Mouse (Mus musculus) kidney, embryonic 16.5 days (tissue): ENCODE results near the gene Lrg1. TPM values are rescaled to one million over a fixed set of nuclear protein-coding genes. Genes with fewer than 3 reads are reported as not detected.

Experiments
- ATAC-seq: fragments of 200-750 bp; cut with Nextera tagmentation; 2 replicates; pipeline ENCODE4 v1.8.0; 2017; ENCODE audit warnings: moderate TSS enrichment; ENCODE audit not compliant: low FRiP score, low TSS enrichment
- H3K27ac ChIP-seq: fragments of 300-500 bp; sonication (generic); 2 replicates; pipeline ENCODE4 v1.5.1; 2014; ENCODE audit warnings: low read length
- H3K27me3 ChIP-seq: fragments of 300-500 bp; sonication (generic); 2 replicates; pipeline ENCODE4 v1.6.1; 2014; ENCODE audit warnings: low read length, control low read depth, mixed read lengths; ENCODE audit not compliant: insufficient read depth
- H3K36me3 ChIP-seq: fragments of 300-500 bp; sonication (generic); 2 replicates; pipeline ENCODE4 v1.6.1; 2014; ENCODE audit warnings: low read length, control low read depth, mixed read lengths; ENCODE audit not compliant: insufficient read depth
- H3K4me1 ChIP-seq: fragments of 300-500 bp; sonication (generic); 2 replicates; pipeline ENCODE4 v1.6.1; 2014; ENCODE audit warnings: low read length, control low read depth, mixed read lengths; ENCODE audit not compliant: insufficient read depth
- H3K4me2 ChIP-seq: fragments of 300-500 bp; sonication (generic); replicated peaks from 2 replicates; pipeline ENCODE4 v1.6.1; 2014; ENCODE audit warnings: low read depth, low read length
- H3K4me3 ChIP-seq: fragments of 300-500 bp; sonication (generic); 2 replicates; pipeline ENCODE4 v1.5.1; 2014; ENCODE audit warnings: mild to moderate bottlenecking, low read length
- H3K9ac ChIP-seq: fragments of 300-500 bp; sonication (generic); replicated peaks from 2 replicates; pipeline ENCODE4 v1.6.1; 2014; ENCODE audit warnings: low read length
- H3K9me3 ChIP-seq: fragments of 300-500 bp; sonication (generic); 2 replicates; pipeline ENCODE4 v1.6.1; 2016; ENCODE audit warnings: low read length, control low read depth
- WGBS: fragments of 180-500 bp; shearing (Covaris S2); extraction: QIAGEN DNeasy Blood & Tissue Kit; methylation state at CpG from one replicate; pipeline ENCODE4 v1.1.7; 2014; 5-methylcytosine and 5-hydroxymethylcytosine counted together
- polyA plus RNA-seq: library from polyadenylated mRNA; unstranded; fragments of >200 nt; fragmentation: Nextera tagmentation; extraction: Ambion mirVana; gene quantifications from 2 replicates; pipeline ENCODE4 v1.2.1, GENCODE M21; 2015

Gene Lrg1
- polyA plus RNA-seq, 1 experiment from 2014 or later, result 0.62 TPM

DNA sequence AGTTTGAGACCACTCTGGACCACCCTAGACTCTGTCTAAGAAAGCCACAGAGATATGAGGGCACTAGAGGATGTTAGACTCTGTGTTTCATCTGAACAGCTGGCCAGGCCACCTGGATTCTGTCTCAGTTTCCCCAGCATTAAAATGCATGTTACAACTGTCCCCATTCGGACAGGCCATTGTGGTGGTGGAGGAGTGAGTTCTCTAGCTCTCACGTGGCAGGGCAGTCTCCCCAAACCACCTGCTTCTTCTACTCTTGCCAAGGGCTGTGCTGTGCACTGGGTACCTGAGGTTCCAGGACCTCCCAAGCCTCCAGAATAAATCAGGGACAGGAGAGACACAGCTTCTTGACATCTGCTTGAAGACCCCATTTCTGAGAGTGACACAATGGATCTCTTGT, 28.1 kb upstream of the Lrg1 start:
- WGBS, result 47% methylated on average over 2 of the region's 2 CpGs
- H3K27me3 ChIP-seq, result peaks cover 74% of the 10 kb centered on the region

DNA sequence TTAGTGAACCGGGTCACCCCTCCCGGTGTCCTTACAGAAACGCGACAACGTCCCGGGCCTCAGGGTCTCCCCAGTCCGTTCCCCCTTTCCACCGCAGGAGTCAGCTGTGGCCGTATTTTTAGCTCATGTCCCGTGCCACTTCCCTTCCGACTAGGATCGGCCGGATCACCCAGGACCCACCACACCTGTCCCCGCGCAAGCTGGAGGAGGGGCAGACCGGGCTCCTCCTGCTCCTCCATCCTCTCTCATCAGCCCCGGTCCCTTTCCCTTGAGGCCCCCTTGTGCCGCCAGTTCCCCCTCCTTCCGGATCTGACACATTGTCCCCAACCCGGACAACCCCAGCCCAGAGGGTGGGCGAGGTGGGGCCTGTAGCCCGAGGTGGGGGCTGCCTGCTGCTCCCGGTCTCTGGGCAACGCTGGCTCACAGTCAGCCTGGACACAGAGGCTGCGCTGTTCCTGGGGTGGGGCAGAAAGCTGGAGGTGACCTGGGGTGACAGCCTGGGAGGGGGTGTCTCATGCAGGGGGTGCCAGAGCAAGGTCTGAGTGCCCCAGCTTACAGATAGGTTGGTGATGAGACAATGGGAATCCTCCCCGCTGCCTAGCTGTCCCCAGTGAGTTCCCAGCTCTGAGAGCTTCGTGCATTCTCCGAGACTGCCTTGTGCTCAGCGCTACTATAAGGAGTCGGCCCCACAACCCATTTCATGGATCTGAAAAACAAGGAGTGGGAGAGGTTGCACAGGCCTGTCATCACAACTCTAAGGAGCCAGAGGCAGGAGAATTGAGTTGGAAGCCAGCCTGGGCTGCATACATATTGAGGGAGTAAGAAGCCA, 27.2 kb upstream of the Lrg1 start:
- Histone ChIP-seq H3K9ac (no peak overlapping the region), H3K4me2 (peak overlapping the region; percentile 33), H3K4me1 (no peaks in the 10 kb centered on the region), H3K9me3 (no peaks in the 10 kb centered on the region), H3K27ac (no peak overlapping the region), H3K4me3 (peak overlapping the region; percentile 14), H3K27me3 (peaks cover 83% of the 10 kb centered on the region), H3K36me3 (no peaks in the 10 kb centered on the region)
- peak; percentile 18; the same call in 1 of the 2 replicates for ATAC-seq
- WGBS, result 2% methylated on average over 30 of the region's 30 CpGs

More for the DNA sequence above, 28.1 kb upstream of the Lrg1 start:
- H3K4me3 ChIP-seq, result no peak overlapping the region
- no peak overlapping the region for H3K9ac ChIP-seq
- H3K36me3 ChIP-seq, result no peaks in the 10 kb centered on the region
- H3K4me2 ChIP-seq, result no peak overlapping the region
- no peak overlapping the region for H3K27ac ChIP-seq
- H3K4me1 ChIP-seq, result no peaks in the 10 kb centered on the region
- no peak for ATAC-seq
- H3K9me3 ChIP-seq, result no peaks in the 10 kb centered on the region

DNA sequence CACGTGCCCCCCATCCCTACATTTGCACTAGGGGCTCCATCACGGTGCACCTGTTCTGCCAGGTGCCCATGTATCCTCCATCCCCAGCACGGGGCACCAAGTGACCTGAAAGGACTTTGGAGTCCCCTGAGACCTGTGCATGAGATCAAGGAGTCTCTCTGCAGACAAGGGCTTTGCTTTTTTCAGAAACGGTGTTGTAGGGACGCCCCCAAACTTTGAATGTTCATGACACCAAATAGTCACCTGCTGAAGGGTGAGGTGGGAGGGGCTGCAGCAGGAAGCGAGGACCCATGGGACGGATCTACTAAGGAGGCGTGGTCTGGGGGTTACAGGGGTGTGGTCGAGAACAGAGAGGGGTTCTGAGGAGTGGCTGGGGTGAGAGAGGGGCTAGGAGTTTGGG, 26.5 kb upstream of the Lrg1 start:
- Histone ChIP-seq H3K27ac (no peak overlapping the region), H3K4me1 (no peaks in the 10 kb centered on the region), H3K4me2 (peak overlapping the region; percentile 33), H3K36me3 (no peaks in the 10 kb centered on the region), H3K4me3 (peak overlapping the region; percentile 14), H3K9me3 (no peaks in the 10 kb centered on the region), H3K9ac (no peak overlapping the region), H3K27me3 (peaks cover 88% of the 10 kb centered on the region)
- WGBS, result 21% methylated on average over 9 of the region's 9 CpGs
- 0 out of 2 replicates have a peak, but pooled peaks have one; percentile 11 for ATAC-seq

DNA sequence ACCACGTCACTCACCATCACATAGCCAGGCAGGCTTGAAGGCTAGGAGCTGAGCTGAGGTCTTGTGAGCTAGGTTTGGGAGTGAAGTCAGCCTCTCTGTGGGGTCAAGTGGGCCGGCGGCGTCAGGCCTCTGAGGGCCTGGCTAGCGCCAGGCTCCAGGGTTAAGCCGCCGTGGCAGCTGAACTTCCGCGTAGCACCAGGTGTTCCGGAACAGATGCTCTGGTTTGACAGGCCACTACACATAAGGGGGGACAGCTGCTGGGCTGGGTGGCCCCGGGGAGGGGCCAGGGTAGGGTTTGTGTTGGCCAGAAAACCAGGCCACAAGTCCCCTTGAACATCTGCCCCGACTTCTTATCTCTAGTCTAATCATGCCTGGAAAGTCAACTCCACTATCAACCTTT, 25.6 kb upstream of the Lrg1 start:
- no peak overlapping the region for H3K4me2 ChIP-seq
- 50% methylated on average over 12 of the region's 12 CpGs for WGBS
- ATAC-seq, result no peak
- H3K4me3 ChIP-seq, result no peak overlapping the region
- peaks cover 87% of the 10 kb centered on the region for H3K27me3 ChIP-seq
- H3K4me1 ChIP-seq, result peaks cover 2% of the 10 kb centered on the region
- no peak overlapping the region for H3K9ac ChIP-seq
- no peaks in the 10 kb centered on the region for H3K36me3 ChIP-seq
- H3K9me3 ChIP-seq, result no peaks in the 10 kb centered on the region
- no peak overlapping the region for H3K27ac ChIP-seq

DNA sequence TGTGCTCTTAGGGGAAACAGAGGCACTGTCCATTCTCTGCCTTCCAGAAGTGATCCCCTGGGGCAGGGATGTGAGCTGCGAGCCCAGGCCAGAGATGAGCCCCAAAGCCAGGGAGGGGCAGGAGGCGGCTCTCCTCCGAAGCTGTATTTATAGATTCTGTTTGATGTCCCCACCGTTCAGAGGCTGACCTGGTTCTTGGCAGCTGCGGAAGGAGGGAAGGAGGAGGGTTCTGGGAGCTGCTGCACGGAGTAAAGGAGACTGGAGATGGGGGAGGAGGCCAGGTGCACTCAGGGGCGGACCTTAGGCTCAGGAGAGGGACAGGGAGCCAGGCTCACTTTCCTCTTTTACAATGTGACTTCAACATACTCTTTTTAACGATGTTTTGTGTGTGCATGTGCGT, 24.3 kb upstream of the Lrg1 start:
- 18% methylated on average over 9 of the region's 9 CpGs for WGBS
- Histone ChIP-seq H3K9me3 (no peaks in the 10 kb centered on the region), H3K9ac (no peak overlapping the region), H3K4me1 (peaks cover 14% of the 10 kb centered on the region), H3K36me3 (no peaks in the 10 kb centered on the region), H3K27me3 (peaks cover 95% of the 10 kb centered on the region), H3K4me2 (no peak overlapping the region), H3K4me3 (no peak overlapping the region), H3K27ac (no peak overlapping the region)
- ATAC-seq, result no peak

DNA sequence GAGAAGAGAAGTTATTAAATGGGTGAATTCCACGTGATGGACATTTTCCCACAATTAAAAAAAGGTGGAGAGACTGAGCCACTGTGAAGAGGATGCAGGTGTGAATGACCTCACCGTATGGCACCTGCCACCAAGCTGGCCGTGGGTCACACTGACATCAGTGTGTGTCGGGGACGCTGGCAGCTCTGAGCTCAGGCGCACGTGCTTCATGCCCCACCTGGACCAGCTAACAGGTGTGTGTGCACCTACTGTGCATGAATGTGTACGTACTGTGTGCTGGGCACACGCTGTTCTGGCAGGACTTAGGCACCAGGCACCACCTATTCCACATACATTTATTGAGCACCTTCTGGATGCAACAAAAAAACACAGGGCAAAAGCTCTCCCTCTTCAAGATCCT, 22.7 kb upstream of the Lrg1 start:
- Histone ChIP-seq H3K27me3 (peaks cover 94% of the 10 kb centered on the region), H3K27ac (no peak overlapping the region), H3K36me3 (no peaks in the 10 kb centered on the region), H3K4me2 (no peak overlapping the region), H3K4me1 (peaks cover 17% of the 10 kb centered on the region), H3K4me3 (no peak overlapping the region), H3K9ac (no peak overlapping the region), H3K9me3 (no peaks in the 10 kb centered on the region)
- 76% methylated on average over 9 of the region's 9 CpGs for WGBS
- no peak for ATAC-seq

DNA sequence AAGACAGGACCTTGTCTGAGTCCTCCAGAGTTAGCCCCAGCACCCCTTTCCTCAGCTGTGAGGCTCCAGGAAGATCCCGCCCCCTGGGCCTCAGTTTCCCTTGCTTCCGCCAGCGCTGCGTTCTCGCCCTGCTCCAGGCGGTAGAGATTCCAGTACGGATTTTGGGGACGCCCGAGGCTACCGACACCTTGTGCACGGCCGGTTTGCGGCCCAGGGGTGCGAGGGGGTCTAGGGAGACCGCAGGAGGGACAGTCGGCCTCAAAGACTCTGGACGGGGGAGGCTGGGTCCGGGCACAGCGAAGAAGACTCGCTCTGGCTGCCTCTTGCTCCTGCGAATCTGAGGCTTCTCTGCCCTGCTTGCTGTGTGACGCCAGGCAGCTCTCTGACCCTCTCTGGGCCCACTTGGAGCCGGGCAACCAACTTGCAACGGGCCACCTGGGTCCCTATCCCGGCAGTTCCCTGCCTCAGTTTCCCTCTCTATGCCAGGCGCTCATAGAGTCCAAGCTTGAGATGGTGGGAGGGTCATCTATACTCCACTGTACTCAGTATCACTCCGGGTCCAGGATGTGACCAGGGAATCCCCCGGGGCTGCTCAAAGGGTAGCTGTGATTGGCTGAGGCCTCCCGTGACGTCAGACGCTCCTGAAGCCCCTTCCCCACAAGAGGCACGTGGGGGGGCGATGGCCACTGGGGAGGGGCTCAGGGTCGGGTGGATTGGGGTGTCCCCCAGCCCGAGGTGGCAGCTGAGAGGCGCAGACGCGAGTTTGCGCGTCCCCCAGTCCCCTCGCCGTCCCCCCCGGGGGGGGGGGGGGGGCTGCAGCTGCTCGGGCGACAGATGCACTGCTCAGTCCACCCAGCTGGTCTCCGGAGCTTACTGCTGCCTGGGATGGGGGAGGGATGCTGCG, 20.2 kb upstream of the Lrg1 start:
- Histone ChIP-seq H3K4me3 (peak overlapping the region; percentile 43), H3K27ac (no peak overlapping the region), H3K9ac (peak overlapping the region; percentile 47), H3K9me3 (no peaks in the 10 kb centered on the region), H3K4me1 (peaks cover 29% of the 10 kb centered on the region), H3K4me2 (peak overlapping the region; percentile 63), H3K36me3 (no peaks in the 10 kb centered on the region), H3K27me3 (peaks cover 77% of the 10 kb centered on the region)
- no peak for ATAC-seq
- under 1% methylated on average over 44 of the region's 47 CpGs for WGBS

DNA sequence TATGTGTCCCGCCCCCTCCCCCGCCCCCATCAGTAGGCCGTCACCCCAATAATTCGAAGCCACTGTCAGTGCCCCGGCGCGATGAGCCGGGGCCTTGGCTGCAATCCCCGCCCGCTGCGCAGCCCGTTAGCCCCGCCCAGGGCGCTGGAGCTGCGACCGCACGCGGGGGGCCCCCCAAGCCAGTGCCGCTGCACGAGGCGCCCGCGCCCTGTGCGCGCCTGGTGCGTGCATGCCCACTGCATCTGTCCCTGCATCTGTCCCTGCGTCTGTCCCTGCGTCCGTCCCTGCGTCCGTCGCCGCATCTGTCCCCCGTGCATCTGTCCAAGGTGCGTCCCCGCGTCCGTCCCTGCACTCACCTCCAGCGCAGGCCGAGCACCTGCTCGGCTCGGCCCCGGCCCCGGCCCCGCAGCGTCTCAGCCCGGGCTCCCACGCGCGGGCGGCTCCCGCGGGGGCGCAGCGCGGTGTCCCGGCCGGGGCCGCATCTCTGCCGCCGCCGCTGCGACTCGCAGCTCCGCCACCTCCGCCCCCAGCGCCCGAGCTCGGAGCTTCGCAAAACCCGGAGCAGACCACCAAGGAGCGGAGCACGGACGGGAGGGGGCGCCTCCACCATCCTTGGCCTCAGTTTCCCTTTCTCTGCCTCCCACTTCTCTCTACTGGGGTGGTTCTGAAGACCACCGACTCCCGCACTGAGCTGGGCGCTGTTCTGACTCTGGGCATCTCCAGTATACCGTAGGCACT, 18.2 kb upstream of the Lrg1 start, which contains the start of gene Sema6b:
Sema6b (minus strand) TSS at position 486 of the 738 bp plus-strand sequence.
- H3K27me3 ChIP-seq, result peaks cover 59% of the 10 kb centered on the region
- peak within 1 kb of the TSS; percentile 67 for H3K9ac ChIP-seq
- ATAC-seq, result peak; percentile 36
- H3K4me2 ChIP-seq, result peak within 1 kb of the TSS; percentile 100
- WGBS, result 2% methylated on average over 62 of the region's 79 CpGs
- H3K9me3 ChIP-seq, result no peaks in the 10 kb centered on the region
- H3K4me1 ChIP-seq, result peaks cover 29% of the 10 kb centered on the region
- peak within 1 kb of the TSS; percentile 64 for H3K4me3 ChIP-seq
- H3K36me3 ChIP-seq, result no peaks in the 10 kb centered on the region
- H3K27ac ChIP-seq, result no peak within 1 kb of the TSS

DNA sequence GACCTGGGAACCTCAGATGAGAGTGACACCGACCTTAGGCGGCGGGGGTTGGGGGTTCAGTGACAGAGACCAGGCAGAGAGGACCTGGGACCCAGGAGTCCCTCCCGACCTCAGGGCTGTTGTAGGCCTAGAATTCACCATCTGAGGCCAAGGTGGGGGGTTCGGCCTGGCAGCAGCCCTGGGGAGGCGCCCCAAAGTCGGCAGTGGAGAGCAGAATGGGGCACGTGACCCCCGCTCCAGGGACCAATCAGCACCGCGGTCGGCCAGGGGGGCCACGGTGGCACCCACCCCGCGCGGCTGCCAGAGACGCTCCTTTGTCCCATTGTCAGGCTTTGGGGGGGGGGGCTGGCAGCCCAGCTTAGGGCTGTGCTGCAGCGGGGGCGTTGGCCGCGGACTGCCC, 17.6 kb upstream of the Lrg1 start:
- Histone ChIP-seq H3K27me3 (peaks cover 53% of the 10 kb centered on the region), H3K27ac (no peak overlapping the region), H3K9ac (peak overlapping the region; percentile 67), H3K36me3 (no peaks in the 10 kb centered on the region), H3K4me1 (peaks cover 29% of the 10 kb centered on the region), H3K9me3 (no peaks in the 10 kb centered on the region), H3K4me3 (peak overlapping the region; percentile 64), H3K4me2 (peak overlapping the region; percentile 100)
- no peak for ATAC-seq
- WGBS, result 8% methylated on average over 17 of the region's 21 CpGs
